Mouse (Mus musculus) spleen, postnatal 36 days (tissue): ENCODE results near the gene Dand5.
"Not testable (repeated sequence)": the region's sequence is repeated elsewhere in the genome, so short reads cannot be mapped to it uniquely, and the experiment has no call there.

Experiments
- DNase-seq, 2 experiments: peaks; one replicate each; pipeline ENCODE4 v3.0.0; 2022; ENCODE audit warnings: low spot score in 2 of 2, mixed read lengths in 1 of 2

The Dand5 gene

DNA sequence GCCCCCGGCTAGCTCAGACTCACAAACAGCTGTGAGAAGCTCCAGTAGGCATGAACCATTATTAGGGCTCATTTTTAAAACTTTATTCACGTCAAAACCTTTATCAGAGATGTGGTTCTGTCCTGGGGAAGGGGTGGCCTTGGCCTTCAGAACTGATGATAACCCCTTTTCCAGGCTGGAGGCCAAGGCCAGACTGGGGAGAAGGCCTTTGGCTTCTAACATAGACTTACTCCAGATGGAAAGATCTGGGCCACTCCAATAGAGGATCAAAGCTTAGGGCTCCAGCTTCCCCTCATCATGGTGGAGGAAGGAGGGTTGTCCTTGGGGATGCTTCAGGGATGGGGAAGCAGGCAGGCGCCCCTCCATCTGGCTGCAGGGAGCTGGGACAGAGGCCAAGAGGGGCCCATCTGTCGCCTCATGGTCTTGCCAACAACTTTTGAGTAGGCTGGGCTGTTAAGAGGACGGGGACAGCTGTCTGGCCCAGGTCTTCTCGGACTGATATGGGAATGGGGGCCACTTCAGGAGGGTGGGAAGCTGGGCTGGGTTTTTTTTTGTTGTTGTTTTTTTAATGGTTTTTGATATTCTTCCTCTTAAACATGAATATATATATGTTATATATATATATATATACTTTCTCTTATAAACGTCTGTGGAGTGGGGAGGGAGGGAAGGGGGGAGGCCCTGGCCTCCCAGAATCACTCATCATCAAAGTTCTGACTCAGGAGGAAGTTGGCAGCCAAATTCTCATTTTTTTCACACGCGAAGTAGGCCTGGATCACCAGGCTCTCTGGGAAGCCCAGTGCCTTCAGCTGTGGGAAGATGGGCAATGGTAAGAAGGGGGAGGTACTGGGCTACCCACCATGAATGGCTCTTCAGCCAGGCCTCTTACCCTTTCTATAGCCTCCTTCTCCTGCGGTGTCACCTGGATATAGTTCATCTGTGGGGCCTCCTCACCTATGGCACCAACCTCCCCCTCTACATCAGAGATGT is 12.5 kb upstream of the Dand5 start:
- no peak for DNase-seq

DNA sequence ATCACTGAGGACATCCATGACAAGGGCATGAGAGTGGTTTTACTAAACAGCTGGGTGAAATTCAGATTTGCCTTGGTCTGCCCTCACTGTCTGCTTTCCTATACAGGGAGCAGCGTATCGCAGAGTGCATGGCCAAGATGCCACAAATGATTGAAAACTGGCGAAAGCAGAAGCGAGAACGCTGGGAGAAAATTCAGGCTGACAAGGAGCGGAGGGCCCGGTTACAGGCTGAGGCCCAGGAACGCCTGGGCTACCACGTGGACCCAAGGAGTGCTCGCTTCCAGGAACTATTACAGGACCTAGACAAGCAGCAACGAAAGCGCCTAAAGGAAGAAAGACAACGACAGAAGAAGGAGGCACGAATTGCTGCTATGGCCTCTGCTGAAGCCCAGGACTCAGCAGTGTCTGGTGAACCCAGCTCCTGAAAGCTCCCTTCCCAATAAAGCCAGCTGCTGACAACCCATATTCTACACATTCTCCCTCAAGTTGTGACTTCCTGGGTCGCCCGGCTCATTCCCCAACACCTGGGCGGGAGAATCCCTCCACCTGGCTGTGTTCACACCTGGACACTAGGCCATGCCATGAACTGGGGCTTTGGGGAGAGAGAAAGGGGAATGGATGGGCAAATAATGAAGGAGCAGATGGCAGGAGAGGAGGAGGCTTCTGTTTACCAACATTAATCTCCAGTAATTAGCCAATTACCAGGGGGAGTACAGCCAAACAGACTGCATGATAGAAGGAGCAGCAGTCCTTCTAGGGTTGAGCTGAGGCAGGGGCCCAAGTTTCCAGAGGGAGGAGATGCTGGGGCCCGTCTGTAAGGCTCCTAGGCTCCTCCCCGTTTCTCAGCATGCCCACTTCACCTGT is 11.6 kb upstream of the Dand5 start:
- DNase-seq, result no peak

DNA sequence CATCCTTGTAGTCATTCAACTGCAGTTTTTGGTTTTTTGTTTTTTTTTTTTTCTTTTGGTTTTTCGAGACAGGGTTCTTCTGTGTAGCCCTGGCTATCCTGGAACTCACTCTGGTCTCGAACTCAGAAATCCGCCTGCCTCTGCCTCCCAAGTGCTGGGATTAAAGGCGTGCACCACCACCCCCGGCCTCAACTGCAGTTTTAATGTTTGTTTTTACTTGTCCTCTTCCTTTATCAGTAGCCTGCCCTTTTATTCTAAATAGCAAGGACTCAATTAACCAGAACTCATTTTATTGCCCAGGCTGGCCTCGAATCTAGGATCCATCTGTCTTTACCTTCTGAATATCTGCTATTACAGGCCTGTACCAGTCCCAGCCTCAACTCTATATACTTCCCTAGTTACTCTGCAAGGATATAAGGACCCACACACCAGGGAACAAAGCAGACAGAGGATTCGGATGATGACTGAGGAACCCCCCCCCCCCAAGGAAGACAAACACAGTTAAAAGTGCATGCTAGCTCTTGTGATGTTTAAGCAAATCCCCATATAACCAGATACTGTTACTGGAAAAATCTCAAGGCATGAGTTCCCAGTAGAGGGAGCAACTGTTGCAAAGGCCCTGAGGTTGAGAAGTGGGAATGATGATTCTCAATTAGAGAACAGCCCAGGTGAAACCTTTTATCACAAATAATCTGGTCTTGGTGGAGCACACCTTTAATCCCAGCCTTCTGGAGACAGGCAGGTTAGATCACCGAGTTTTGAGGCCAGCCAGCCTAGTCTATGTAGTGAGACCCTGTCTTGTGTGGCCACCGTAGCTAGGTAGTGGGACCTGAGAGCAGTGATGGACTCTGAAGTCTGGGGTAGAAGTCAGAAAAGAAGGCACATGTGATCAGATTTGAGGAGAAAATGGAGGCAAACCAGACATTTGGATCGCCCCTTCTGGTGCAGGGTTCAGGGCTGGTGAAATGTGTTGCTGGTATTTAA is 10.4 kb upstream of the Dand5 start:
- no peak for DNase-seq

DNA sequence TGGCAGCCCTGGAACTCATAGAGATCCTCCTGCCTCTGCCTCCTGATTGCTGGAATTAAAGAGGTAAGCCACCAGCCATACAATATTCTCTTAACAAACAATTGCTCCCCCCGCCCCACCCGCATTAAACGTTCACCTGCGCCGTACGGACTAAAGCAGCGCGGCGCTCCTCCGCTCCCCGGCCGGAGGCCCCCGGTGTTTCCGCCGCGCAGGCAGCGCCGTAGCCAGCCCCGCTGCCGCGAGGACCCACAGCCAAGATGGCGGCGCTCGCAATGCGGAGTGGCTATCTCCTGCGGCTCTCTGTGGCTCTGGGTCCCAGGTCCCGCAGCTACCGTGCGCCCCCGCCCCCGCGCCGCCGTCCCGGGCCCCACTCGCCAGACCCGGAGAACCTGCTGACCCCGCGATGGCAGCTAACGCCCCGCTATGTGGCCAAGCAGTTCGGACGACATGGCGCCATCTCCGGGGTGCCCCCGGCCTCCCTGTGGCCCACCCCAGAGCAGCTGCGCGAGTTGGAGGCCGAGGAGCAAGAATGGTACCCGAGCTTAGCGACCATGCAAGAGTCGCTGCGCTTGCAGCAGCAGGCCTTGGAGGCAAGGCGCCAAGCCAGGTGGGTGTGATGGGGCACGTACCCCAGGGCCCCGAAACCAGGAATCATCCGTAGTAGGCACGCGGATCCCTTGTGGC is 9.6 kb upstream of the Dand5 start:
- DNase-seq, result peak; percentile 85 to 86

DNA sequence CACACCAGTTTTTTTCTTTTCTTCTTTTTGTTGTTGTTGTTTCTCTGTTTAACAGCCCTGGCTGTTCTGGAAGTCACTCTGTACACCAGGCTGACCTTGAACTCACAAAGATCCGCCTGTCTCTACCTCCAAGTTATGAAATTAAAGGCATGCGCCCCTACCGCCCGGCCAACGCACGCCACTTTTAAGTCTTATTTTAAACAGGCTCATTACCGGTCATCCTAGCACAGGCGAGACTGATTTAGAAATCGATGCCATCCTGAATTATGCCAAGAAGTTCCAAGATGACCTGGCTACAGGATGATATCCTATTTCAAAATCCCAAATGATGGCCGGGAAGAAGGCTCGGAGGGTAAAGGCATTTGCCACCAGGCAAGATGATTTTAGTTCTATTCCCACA is 8.9 kb upstream of the Dand5 start, which contains the start of gene Gadd45gip1:
Gene Gadd45gip1, plus strand, starts transcription at position 33 of the 400 bp plus-strand sequence.
- DNase-seq, result peak; percentile 71 to 77

DNA sequence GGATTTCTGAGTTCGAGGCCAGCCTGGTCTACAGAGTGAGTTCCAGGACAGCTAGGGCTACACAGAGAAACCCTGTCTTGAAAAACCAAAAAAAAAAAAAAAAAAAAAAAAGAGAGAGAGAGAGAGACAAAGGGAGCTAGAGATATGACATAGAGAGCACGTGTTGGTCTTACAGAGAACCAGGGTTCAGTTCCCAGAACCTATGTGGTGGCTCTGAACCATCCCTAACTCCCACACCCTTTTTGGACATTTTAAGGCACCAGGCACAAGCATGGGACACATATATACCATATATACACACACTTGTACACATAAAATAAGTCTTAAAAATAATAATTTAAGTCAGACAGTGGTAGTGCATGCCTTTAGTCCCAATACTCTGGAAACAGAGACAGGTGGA is 3.9 kb upstream of the Dand5 start:
- not testable (repeated sequence) for DNase-seq

DNA sequence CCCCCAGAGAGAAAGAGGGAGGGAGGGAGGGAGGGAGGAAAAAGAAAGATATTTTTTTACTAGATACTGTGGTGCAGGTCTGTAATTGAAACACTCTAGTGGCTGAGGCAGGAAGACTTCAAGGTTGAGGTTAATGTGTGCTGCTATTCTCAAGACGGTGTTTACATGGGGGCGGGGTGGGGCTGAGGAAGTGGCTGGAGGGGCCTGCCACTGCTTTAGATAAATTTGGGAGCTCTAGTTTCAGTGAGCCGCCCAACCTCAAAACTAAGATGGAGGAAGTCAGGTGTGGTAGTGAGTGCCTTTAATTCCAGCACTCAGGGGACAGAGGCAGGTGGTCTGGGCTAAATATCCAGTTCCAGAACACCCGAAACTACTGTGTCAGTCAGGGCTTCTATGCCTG is 3.0 kb upstream of the Dand5 start:
- DNase-seq, result peak; percentile 73 to 75

DNA sequence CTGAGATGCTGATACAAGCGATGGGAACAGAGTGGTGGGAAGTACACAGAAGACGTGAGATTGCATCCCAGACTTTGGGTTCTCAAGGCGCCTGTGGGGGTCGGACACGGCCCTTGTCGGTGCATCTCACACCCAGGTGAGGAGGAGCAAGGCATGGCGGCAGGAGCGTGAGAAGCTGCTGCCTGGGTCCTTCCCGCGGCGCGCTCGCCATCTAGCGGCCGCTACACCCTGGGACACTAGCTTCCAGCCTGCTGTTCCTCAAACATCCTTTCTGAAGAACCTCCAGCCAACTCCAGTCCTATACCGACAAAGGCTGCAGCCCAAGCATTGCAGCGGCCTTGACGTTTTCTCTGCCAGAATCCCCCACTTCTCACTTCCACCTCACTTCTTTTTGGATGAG is 1.0 kb upstream of the Dand5 start:
- DNase-seq, result peak; percentile 51 to 67

DNA sequence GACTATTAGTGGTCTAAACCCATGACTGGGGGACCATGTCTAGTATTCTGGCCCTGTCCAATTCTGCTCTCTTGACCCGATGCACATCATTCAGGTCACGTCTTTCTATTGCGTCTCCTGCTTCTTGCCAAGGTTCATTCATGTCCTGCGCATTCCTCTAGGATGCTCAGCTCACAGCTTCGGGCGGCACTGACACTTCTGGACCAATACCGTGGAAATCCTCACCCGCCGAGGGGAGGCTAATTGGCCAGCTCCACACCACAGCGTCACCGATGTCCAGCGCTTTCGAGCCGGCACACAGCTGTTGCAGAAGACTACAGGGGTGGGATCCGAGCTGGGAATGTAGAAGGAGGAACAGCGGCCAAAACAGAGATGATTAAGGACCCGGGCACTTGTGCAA is 6.5 kb downstream of the Dand5 start:
- DNase-seq, result no peak

DNA sequence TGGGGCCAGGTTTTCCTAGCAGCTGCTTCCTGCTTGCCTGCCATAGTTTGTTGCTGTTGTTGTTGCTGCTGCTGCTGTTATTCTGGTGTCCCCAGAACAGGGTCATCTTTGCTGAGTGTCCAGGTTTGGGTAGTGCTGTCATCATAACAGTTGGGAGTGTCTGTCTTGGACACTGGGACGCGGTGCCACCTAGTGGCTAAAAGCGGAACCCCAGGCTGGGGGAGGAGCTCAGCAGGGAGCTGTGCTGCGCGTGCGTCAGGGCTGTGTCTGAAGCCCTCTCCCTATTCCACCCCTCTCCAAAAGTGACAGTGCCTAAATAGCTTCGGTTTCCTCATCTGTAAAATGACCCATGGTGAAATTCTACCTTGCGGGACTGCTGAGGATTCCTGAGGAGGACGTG is 7.1 kb downstream of the Dand5 start:
- DNase-seq, result peak; percentile 85 to 90

DNA sequence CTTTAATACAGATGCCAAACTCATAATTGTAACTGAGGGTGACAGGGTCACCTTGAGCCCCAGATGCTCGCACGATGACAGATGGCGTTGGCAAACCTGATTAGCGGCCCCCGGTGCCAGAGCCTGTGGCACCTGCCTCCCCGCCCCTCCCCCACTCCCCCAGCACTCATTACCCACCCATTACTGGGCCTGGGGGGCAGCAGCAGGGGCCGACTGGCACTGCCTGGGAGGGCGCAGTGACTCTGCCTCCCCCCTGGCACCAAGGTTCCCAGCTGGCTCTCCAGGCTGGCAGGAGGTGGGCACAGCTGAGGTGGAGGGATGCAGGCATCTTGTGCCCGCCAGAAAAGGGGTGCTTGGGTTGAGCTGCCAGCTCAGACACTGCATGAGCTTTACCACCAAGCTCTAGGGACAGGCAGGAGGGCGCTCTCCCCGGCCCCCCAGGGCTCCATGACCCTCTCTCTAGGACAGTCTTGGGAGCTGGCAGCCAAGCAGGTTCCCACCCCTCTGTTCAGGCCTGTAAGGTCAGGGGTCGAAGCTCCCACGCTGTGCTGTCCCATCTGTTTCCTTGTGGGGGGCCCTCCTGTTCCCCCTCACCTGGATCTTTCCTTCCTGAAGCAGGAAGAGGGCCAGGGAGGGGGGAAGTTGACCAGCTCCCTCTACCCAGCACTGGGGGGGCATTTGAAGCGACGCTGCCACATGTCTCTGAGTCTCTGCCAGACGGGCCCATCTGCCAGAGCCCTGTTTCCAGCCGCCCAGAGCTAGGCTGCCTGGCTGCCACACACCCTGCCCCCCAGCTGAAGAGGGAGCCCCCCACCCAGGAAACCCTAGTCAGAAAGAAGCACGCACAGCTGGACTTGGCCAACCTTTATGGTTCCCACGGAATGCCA is 7.8 kb downstream of the Dand5 start:
- no peak for DNase-seq

DNA sequence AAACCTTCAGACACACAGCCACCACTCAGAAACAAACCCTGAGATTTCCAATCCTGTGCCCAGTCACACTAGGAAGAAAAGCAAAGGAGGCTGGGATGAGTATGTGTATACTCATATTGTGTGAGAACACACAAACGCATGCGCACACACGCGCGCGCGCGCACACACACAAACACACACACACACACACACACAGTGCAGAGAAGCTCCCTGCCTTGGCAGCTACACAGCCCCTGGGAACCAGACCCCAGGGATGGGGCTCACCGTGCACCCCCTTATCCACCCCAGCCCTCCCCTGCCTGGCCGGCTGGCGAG is 8.4 kb downstream of the Dand5 start:
- DNase-seq, result no peak

DNA sequence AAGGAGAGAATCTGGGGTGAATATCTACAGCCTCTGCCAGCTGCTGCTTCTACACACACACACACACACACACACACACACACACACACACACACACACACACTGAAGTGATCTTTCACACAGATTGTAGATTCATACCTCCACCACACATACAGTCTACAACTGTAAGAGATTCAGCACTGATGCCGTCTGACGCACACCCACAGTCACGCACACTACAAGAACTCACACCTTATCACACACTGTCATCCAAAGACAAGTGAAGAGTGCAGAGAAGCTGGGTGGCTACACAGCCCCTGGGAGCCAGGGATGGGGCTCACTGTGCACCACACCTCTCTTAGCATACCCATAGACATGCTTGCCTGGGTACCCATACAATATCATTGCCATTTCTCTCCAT is 8.8 kb downstream of the Dand5 start:
- DNase-seq, result no peak

DNA sequence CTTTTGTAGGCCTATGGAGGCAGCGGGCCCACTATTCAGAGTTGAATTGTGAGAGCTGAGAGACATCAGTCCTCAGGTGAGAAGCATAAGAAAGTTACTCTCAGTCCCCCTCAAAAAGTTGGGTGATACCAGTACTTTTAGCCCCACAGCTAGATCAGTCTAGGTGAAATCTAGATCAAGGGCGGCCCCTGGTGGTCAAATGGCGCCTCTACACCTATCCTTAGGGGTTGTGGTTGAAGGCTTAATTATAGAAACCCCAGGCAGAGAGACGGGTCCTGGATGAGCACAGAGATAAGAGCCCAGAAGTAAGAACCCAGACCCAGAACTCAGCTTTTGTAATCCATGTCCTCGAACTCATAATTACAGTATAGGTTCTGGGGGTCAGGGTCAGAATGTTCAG is 9.6 kb downstream of the Dand5 start:
- peak; percentile 65 to 80 for DNase-seq

DNA sequence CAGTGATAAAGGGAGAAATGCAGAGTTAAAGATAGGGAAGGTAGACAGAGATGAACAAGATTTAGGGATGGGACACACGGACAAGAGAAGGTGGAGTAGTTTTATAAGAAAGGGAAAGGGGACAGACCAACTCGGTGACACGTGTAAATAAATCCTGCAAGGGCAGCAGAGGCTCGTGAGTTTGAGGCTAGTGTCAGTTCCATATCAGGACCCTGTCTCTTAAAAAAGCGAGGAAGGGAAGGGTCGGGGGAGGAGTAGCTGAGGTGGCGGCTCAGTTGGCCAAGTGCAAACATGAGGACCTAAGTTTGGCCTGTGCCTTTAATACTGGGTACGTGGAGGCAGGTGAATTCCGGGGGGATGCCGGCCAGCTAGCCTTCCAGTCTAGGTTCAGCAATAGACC is 11.3 kb downstream of the Dand5 start:
- DNase-seq, result no peak

DNA sequence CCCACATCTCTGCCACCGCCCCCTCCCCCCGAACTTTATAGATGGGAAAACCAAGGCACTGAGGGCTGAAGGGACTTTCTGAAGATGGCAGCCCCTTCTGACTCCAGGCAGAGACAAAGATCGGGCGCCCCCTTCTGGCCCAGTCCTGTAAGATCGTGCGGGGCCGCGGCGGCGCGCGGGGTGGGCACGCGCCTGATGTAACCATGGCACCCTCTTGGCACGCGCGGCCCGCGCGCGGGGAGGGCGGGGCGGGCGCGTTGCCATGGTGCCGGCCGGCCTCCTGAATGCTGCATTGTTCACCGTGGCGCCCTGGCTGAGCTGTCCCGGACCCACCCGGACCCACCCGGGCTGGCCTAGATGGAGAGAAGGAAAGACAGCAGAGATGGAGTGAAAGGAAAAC is 11.7 kb downstream of the Dand5 start:
- DNase-seq, result peak; percentile 75 to 81

DNA sequence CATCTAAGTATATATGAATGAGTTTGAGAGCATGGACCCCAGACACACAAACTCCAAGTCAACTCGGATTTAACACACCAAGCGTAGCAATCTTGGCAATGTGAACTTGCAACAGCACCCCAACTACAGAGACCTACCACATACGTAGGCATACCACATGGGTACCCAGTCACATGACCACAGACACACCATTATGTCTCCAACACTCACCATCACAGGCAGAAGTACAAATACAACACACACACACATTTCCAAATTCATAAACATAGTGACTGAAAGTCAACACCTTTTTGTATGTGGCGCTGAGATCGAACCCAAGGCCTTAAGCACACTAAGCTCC is 12.7 kb downstream of the Dand5 start:
- DNase-seq, result no peak

DNA sequence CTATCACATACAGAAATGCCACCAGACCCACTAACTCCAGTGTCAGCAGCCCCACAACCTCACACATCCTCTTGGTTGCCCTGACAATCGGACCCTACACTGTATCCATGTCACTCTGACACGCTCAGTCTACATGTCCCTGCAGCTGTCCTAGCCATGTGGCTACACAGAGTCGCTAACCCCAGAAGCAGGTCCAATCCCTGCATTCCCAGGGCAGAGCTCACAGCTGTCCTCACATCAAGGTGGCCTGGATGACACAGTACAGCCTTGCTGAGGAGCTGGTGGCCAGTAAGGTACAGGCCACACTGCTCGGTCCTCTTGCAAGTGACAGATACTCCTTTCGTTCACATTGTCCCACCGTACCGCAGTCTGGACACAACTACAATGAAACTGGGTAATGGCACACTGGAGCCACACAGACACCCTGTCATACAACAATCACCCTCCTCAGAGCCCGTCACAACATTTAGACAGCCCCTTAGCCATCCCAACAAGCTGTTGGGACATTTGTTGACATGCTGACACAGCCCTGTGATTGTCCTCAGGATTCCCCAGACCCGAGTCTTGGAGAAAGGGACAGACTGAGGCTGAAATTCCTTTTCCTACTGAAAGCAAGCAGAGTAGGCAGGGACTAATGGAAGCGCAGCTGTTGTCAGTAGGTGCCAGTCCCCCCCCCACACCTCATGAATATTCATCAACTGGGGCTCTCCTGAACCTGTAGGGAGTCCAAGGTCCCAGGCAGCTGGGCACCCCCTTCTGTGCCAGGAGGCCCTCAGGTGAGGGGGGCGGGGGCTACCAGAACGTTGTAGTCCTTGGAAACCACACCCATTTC is 13.3 kb downstream of the Dand5 start:
- DNase-seq, result no peak

DNA sequence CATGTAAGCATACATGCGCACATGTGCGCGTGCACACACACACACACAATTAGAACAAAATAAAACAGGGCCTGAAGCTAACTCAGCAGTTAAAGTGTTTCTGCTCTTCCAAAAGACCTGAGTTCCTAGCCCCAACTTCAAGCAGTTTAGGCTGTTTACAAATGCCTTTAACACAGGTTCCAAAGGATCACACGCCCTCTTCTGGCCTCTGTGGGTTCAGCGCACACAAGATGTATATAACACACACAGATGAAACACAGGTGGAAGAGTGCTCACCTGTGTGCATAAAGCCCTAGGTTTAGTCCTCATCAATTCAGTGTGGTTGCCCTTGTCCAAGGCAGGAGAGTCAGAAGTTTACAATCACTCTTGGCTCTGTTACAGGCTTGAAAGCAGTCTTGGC is 16.6 kb downstream of the Dand5 start:
- no peak for DNase-seq
